Comparison of ENCODE assay signal across 9 mouse cellular contexts in genomic region chr8:119806422-119807263, GRCm38 (mm10). TPM values are rescaled to one million over a fixed set of nuclear protein-coding genes. Genes with fewer than 3 reads are reported as not detected.
A peak's percentile ranks its signal among the peaks of the same experiment; 100 is the strongest.
DNase-seq lines count a peak whose midpoint lies in the region; ATAC-seq and TF ChIP-seq lines count a peak whose summit lies in the region.
"Had no signal": no experiment of that assay in that cellular context is flagged by ENCODE, and none has a peak within 500 bp of the region (broad histone marks: within the 10 kb centered on the region; RNA-seq: fewer than 3 reads in every experiment).

No protein-coding gene starts in this region.

- H3K4me2 ChIP-seq in hindbrain, postnatal 0 days (ENCODE audit: low read depth, low read length): no peak overlapping the region
- H3K4me2 ChIP-seq in midbrain, postnatal 0 days (ENCODE audit: low read depth, low read length, poor library complexity, severe bottlenecking): no peak overlapping the region
- no peak overlapping the region for H3K4me2 ChIP-seq in heart, embryonic 11.5 days

- peak; percentile 60 for ATAC-seq in hindbrain, postnatal 0 days
- ATAC-seq in midbrain, postnatal 0 days (ENCODE audit: low FRiP score): peak; percentile 24; the same call in 1 of the 2 replicates
- ATAC-seq in heart, embryonic 11.5 days (replicated peaks; ENCODE audit: insufficient number of reproducible peaks, low FRiP score, low TSS enrichment): no peak

- no peak overlapping the region for H3K4me3 ChIP-seq in hindbrain, postnatal 0 days (ENCODE audit: low read length)
- no peak overlapping the region for H3K4me3 ChIP-seq in midbrain, postnatal 0 days (ENCODE audit: low read depth, low read length)
- no peak overlapping the region for H3K4me3 ChIP-seq in heart, embryonic 11.5 days (ENCODE audit: low read depth, low read length)

- WGBS in hindbrain, postnatal 0 days: 46% methylated on average over 14 of the region's 14 CpGs
- WGBS in midbrain, postnatal 0 days: 49% methylated on average over 14 of the region's 14 CpGs
- WGBS in heart, embryonic 11.5 days (ENCODE audit: insufficient replicate concordance): 73% methylated on average over 14 of the region's 14 CpGs

- H3K9me3 ChIP-seq in hindbrain, postnatal 0 days (ENCODE audit: low read length): no peaks in the 10 kb centered on the region
- H3K9me3 ChIP-seq in midbrain, postnatal 0 days (ENCODE audit: low read length): no peaks in the 10 kb centered on the region
- no peaks in the 10 kb centered on the region for H3K9me3 ChIP-seq in heart, embryonic 11.5 days (replicated peaks; ENCODE audit: control insufficient read depth, low read length)
- H3K9me3 ChIP-seq: G1E had no signal

- no peaks in the 10 kb centered on the region for H3K27me3 ChIP-seq in hindbrain, postnatal 0 days (ENCODE audit: insufficient read depth, low read length)
- H3K27me3 ChIP-seq in midbrain, postnatal 0 days (ENCODE audit: insufficient read depth, low read length): no peaks in the 10 kb centered on the region
- no peaks in the 10 kb centered on the region for H3K27me3 ChIP-seq in heart, embryonic 11.5 days (ENCODE audit: control insufficient read depth, insufficient read depth, low read length)

- peaks cover 5% of the 10 kb centered on the region for H3K36me3 ChIP-seq in hindbrain, postnatal 0 days (ENCODE audit: insufficient read depth, low read length)
- peaks cover 11% of the 10 kb centered on the region; the same call in 1 of the 2 replicates for H3K36me3 ChIP-seq in midbrain, postnatal 0 days (ENCODE audit: insufficient read depth, low read length)
- H3K36me3 ChIP-seq in heart, embryonic 11.5 days (ENCODE audit: control insufficient read depth, insufficient read depth, low read length): no peaks in the 10 kb centered on the region; the same call in 1 of the 2 replicates
- H3K36me3 ChIP-seq: G1E had no signal

- DNase-seq in kidney, adult 18-20 months: peak; percentile 43
- DNase-seq in kidney, adult 8-10 months: no peak
- peak; percentile 89 for DNase-seq in MN1 (ENCODE audit: low spot score)
- DNase-seq in cerebellum, postnatal 14 days: peak; percentile 71 to 80
- peak; percentile 84 for DNase-seq in hindbrain, postnatal 0 days (ENCODE audit: low spot score)
- DNase-seq in midbrain, postnatal 0 days (ENCODE audit: low spot score): peak; percentile 81
- no peak for DNase-seq in urinary bladder, postnatal 25 days (ENCODE audit: low spot score)

- TF ChIP-seq CTCF in hindbrain, postnatal 0 days (IDR thresholded peaks at IDR 0.05; ENCODE audit: low read depth): peak; percentile 42
- TF ChIP-seq CTCF in midbrain, postnatal 0 days (IDR thresholded peaks at IDR 0.05): peak; percentile 15; the same call in 1 of the 2 replicates

- peak overlapping the region; percentile 51 for H3K27ac ChIP-seq in hindbrain, postnatal 0 days
- peak overlapping the region; percentile 26; the same call in 1 of the 2 replicates for H3K27ac ChIP-seq in midbrain, postnatal 0 days (ENCODE audit: low read depth, low read length)
- H3K27ac ChIP-seq in heart, embryonic 11.5 days (ENCODE audit: low read depth, low read length): no peak overlapping the region

- H3K4me1 ChIP-seq in hindbrain, postnatal 0 days (ENCODE audit: insufficient read depth, low read length): peaks cover 17% of the 10 kb centered on the region
- H3K4me1 ChIP-seq in midbrain, postnatal 0 days (ENCODE audit: insufficient read depth, low read length): peaks cover 4% of the 10 kb centered on the region; the same call in 1 of the 2 replicates
- no peaks in the 10 kb centered on the region for H3K4me1 ChIP-seq in heart, embryonic 11.5 days (ENCODE audit: control insufficient read depth, insufficient read depth, low read length)

- H3K9ac ChIP-seq in hindbrain, postnatal 0 days (replicated peaks; ENCODE audit: low read length): no peak overlapping the region
- H3K9ac ChIP-seq in midbrain, postnatal 0 days (replicated peaks; ENCODE audit: low read length, poor library complexity, severe bottlenecking): no peak overlapping the region
- no peak overlapping the region for H3K9ac ChIP-seq in heart, embryonic 11.5 days (ENCODE audit: low read depth, low read length)

RNA-seq across cellular contexts. Expression of gene Tldc1, which starts 28.4 kb away (rescaled TPM):
- total RNA-seq in hindbrain, postnatal 0 days (2014; rRNA removed): 20.2 and 21.2 TPM in 2 replicates
- polyA plus RNA-seq in hindbrain, postnatal 0 days (2015; fragmentation: Nextera tagmentation; extraction: Ambion mirVana): 7.4 and 8.4 TPM in 2 replicates
- total RNA-seq in midbrain, postnatal 0 days (2014; rRNA removed): 18.5 and 20.4 TPM in 2 replicates
- polyA plus RNA-seq in midbrain, postnatal 0 days (2015; fragmentation: Nextera tagmentation; extraction: Ambion mirVana): 6.7 and 7.4 TPM in 2 replicates
- 10.2 and 12.9 TPM in 2 replicates for polyA plus RNA-seq in heart, embryonic 11.5 days (2014; fragmentation: Nextera tagmentation; extraction: Ambion mirVana)

RNA-seq across cellular contexts. Expression of gene Cotl1, which starts 33.7 kb away (rescaled TPM):
- 263 and 269 TPM in 2 replicates for total RNA-seq in hindbrain, postnatal 0 days (2014; rRNA removed)
- polyA plus RNA-seq in hindbrain, postnatal 0 days (2015; fragmentation: Nextera tagmentation; extraction: Ambion mirVana): 85.4 and 87.8 TPM in 2 replicates
- total RNA-seq in midbrain, postnatal 0 days (2014; rRNA removed): 223 and 238 TPM in 2 replicates
- polyA plus RNA-seq in midbrain, postnatal 0 days (2015; fragmentation: Nextera tagmentation; extraction: Ambion mirVana): 112 and 119 TPM in 2 replicates
- polyA plus RNA-seq in heart, embryonic 11.5 days (2014; fragmentation: Nextera tagmentation; extraction: Ambion mirVana): 110 and 142 TPM in 2 replicates

RNA-seq across cellular contexts. Expression of gene Klhl36, which starts 55.4 kb away (rescaled TPM):
- 36.6 and 37.3 TPM in 2 replicates for total RNA-seq in hindbrain, postnatal 0 days (2014; rRNA removed)
- polyA plus RNA-seq in hindbrain, postnatal 0 days (2015; fragmentation: Nextera tagmentation; extraction: Ambion mirVana): 20.6 and 22.0 TPM in 2 replicates
- 28.2 and 31.0 TPM in 2 replicates for total RNA-seq in midbrain, postnatal 0 days (2014; rRNA removed)
- 19.5 and 21.0 TPM in 2 replicates for polyA plus RNA-seq in midbrain, postnatal 0 days (2015; fragmentation: Nextera tagmentation; extraction: Ambion mirVana)
- polyA plus RNA-seq in heart, embryonic 11.5 days (2014; fragmentation: Nextera tagmentation; extraction: Ambion mirVana): 8.6 and 8.9 TPM in 2 replicates

Comparison
In these comparisons a context has a peak if more than half of its experiments do, and no peak if none do; other contexts are left out.
1. DNase-seq: peak in kidney, adult 18-20 months (single experiment), MN1 (single experiment), cerebellum, postnatal 14 days (2 of 2), hindbrain, postnatal 0 days (single experiment) and midbrain, postnatal 0 days (single experiment); none in kidney, adult 8-10 months (0 of 2) and urinary bladder, postnatal 25 days (single experiment).